Mouse (Mus musculus) ovary, postnatal 36 days (tissue): ENCODE data around the gene Setd2.

Experiments used
- DNase-seq: peaks from one replicate; pipeline ENCODE4 v3.0.0; 2022; ENCODE audit warnings: low spot score, mixed read lengths

The Setd2 gene

GRCm38 (mm10) chr9:110623416-110624195, 91.2 kb downstream of the Setd2 start:
- no peak for DNase-seq

DNA sequence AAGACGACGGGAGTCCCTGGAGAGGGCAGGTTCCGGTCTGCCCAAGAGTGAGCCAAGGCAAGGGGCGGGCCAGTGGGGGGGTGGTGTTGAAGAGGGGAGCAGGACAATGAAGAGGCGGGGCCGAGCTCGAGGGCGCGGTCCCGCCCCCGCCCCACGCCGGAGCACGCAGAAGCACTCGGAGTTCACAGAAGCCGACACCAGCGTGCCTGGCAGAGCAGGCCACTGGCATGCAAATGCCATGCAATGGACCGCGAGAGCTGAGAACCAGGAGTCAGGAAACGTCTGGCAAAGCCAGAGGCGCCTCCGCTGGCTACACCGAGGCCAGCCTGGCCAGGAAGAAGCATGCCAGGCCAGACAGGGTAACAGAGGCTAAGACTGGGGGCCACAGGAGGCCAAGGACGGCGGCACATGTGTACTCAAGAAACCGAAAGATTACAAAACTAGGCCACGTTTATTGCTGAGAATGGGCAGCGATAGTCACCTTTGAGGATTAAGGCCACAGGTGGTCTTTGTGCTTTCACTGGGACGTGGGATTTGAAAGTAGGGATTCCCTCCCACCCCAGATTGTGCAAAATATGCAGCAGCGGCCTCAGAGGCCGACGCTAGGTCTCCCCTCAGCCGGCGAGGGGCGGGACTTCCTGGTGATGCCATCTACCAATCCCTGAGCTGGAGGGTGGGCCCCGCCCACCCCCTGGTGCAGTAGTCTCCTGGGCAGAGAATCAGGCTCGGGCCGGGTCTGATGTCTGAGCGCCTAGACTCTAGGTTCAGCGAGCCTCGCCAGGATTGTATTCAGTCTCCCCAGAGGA, 92.2 kb downstream of the Setd2 start, which contains the start of gene Nradd:
Nradd (minus strand) TSS at position 92 of the 806 bp plus-strand sequence.
- peak; percentile 89 for DNase-seq

DNA sequence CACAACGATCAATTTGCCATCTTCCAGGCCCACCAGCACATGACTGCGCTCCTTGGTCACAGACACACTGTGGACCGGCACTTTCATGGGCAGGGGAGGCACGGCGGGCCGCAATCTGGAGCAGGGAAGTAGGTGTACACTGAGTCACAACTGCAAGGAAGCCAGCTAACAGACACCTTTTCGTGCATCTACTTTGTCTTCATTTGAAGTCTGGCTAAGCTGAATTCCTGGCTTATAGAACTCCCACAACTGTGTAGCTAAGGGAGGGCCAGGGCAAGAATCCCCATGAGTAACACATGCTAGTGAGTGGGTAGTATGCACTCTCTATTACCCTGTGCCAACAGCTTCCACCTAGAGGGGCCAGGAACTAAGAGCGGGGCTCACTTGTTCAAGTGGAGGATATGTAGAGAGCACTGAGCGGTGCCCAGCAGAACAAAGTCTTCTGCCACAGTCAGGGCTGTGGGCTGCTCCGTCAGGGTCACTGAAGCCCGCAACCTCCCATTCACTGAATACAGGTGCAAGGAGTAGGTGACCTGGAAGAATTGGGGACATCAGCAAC, 93.0 kb downstream of the Setd2 start:
- no peak for DNase-seq

GRCm38 (mm10) chr9:110630171-110630570, 97.8 kb downstream of the Setd2 start:
- no peak for DNase-seq

- peak; percentile 51 for DNase-seq
These were observed 98.8 kb downstream of the Setd2 start for GRCm38 (mm10) chr9:110631191-110631590.

GRCm38 (mm10) chr9:110631651-110632275, 99.4 kb downstream of the Setd2 start:
- DNase-seq, result no peak

DNA sequence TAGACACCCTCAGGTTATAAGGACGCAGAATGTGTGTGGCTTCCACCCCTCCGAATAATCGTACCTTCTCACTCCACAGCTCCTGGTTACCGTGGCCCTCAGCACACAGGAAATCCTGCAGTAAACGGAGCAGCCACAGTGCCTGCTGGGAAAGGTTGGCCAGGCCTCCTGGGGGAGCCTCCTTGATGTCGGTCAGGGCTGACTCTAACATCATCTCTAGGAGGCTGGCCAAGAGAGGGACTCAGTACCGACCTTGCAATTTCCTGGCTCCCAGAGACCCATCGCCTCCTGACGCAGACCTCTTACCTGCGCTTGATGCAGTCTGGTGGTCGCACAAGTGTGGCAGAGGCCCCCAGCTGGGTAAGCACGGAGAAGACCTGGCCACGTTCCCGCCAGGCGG, 100.3 kb downstream of the Setd2 start:
- DNase-seq, result no peak

GRCm38 (mm10) chr9:110633882-110634281, 101.5 kb downstream of the Setd2 start:
- DNase-seq, result no peak

GRCm38 (mm10) chr9:110635225-110635624, 102.8 kb downstream of the Setd2 start:
- DNase-seq, result peak; percentile 85

DNA sequence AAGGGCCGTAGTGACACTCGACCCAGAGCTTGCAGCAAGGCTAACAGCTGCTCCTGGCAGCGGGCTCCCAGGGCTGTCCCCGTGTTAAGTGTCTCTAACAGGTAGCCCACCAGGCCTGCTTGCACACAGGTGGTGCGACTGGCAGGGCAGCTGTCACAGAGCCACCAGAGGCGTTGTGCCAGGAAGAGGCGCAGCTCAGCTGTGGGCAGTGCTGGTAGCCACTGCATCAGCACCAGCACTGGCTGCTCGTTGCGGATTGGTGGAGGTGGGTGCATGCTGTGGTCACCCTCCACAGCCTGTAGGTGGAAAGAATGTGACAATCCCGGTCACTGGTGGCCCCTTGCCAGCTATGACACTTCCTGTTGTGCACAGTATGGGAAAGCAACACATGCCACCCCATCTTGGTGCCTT, 106.2 kb downstream of the Setd2 start:
- no peak for DNase-seq

DNA sequence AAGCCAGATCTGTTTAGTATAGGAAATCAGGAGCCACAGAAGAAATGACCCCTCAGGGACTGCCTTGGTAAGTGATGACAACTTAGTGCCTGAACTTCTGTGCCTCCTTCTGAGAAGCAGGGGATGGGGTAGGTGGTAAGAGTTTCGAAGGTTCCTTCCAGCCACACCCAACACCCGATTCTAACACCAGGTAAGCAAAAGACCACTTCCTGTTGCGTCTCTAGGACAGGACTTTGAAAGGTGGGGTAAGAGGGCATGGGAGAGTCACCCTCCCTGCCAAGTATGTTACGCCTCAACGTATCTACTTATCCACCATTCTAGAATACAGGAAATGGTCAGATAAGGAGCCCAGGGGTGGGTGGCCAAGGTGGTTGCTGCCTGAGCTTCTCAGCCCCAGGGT, 108.6 kb downstream of the Setd2 start:
- no peak for DNase-seq

DNA sequence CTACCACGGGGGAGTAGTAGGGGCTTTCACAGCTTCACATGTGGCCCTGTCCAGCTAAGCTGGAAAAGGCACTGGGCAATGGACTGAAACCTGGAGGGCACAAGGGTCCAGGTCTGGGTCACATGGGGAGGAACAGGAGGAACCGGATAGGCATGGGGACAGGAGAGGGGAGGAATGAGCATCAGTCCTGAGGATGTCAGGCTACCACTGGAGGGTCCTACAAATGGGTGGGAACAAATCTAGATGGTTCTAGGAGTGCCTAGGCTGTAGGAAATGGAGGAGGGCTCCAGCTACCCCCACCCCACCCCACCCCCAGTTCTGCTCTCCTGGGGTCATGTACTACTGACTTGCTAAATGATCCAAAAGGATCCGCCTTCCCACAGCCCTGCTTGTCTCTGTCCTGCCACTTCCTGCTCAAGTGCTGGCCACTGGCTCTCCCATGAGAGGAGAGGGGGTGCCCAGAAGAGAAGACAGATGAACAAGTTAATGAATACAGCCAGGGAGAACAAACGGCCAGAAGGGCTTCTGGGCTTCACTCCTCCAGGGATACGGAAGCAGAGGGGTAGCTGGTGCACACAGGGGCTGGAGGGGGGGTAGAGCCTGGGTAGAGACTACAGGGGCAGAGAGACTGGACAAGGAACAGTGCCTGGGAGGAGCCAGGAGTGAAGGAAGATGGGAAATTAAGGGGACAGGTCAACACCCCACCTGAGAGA, 110.6 kb downstream of the Setd2 start:
- no peak for DNase-seq

DNA sequence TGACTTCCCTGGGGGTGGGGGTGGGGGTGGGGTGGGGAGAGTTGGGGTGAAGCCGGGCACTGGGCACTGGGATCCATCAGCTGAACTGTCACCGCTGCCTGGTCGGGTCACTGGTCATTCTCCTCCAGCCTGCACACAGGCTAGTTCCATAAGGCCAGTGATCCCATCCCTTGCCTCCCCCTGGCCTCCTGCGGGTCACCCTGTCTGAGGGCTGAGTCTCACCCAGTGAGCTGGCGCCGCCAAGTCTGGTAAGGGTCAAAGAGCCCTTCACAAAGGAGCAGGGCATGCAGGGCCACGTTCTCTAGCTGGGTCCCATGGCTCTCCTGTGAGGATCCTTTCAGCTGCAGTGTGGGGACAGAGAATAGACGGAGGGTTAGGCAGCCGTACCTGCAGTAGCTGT, 111.4 kb downstream of the Setd2 start:
- DNase-seq, result no peak

DNA sequence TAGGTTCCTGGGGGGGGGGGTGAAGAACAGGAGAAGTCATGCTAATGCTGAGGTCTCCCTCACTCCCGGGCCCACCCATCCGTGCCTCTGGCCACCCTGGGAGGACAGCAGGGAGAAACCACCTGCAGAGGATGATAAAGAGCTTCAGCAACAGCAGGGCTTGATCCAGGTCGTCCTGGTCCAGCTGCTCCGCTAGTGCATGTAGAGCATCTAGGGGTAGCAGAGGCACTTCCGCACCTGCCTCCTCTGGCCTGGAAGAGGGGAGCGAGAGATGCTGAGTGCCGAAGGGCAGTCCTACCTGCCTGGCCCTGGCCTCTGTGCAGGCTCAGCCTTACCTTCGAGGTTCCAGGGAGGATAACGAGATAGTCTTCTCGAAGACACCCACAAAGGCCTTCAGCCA, 111.9 kb downstream of the Setd2 start:
- DNase-seq, result no peak

DNA sequence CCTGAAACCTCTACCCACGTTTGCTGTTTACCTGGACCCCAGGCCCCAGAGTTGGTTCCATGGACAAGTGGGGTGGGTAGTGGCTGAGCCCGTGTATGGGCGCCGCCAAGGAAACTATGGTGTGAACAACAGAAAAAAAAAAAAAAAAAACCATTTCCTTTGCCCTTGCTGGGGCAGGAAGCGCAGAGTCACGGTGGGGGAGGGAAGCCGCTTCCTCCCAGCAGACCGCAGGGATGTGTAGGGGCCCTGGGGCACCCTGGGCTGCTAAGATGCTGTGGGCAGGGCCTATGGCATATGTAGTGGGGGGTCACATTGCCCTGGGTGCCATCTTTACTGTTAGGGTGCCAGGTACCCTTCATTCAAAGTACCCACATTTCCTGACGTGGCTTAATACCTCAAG, 112.8 kb downstream of the Setd2 start:
- DNase-seq, result no peak

DNA sequence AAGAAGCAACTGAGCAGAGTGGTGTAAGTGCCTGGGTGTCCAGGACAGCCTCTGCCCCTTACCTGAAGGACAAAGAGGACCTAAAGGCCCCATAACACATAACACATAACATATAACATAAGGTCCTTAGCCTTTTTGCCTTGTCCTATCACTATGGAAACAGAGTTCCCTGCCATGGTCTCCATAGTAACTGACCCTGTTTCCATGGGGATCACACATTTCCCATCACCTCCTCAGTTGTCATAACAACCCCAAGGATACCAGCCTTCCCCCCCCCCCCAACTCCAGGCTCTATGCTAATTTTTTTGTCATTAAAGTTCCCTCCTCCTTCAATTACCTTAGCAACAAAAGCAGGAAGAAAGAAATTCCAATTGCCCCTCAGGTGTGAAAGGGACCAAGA, 117.4 kb downstream of the Setd2 start:
- DNase-seq, result no peak

GRCm38 (mm10) chr9:110651931-110652722, 119.7 kb downstream of the Setd2 start:
- DNase-seq, result no peak

GRCm38 (mm10) chr9:110652963-110653654, 120.7 kb downstream of the Setd2 start:
- DNase-seq, result no peak

- peak; percentile 92 for DNase-seq
These were observed 121.5 kb downstream of the Setd2 start, which contains the start of gene Nbeal2 for GRCm38 (mm10) chr9:110653655-110654461. TSS of gene Nbeal2 (minus strand) at chr9:110654161.
